Mouse (Mus musculus): Measurements from ENCODE around the gene Adam1a. TPM values are rescaled to one million over a fixed set of nuclear protein-coding genes. Genes with fewer than 3 reads are reported as not detected.

Gene Adam1a
- polyA plus RNA-seq, 1 experiment from 2014 or later, result 1.3 TPM

DNA sequence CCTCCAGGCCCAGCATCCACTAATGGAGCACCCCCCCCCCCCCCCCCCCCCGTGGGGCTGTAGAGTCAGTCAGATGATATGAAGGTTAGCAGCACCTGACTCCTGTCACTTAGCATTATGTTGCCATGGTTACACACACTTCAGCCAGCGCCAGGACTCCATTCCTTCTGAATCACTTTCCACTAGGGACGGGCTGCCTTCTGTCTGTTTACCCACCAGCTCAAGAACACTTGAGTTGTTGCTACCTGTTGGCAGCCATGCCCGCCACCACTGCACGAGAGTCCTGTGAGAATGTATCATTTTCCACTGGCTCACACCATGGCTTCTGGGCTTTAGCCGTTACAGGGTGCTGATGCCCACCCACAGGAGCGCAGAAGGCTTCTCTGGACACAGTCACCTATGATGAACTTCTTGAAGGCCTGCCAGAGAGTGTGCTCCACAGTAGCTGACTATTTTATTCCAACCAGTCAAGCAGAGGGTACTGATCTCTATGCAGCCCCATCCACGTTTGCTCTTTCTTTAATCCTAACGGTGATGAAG lies 24.7 kb upstream of the Adam1a start:
- no peak overlapping the region for H3K27ac ChIP-seq (ENCODE audit: low read length)
- H3K27me3 ChIP-seq (ENCODE audit: control insufficient read depth, insufficient read depth, low read length), result no peaks in the 10 kb centered on the region
- no peaks in the 10 kb centered on the region for H3K36me3 ChIP-seq (ENCODE audit: control insufficient read depth, insufficient read depth, low read length)
- H3K4me1 ChIP-seq (ENCODE audit: control insufficient read depth, insufficient read depth, low read length), result no peaks in the 10 kb centered on the region
- no peak overlapping the region for H3K4me2 ChIP-seq (ENCODE audit: low read depth, low read length)
- no peak for ATAC-seq (ENCODE audit: insufficient read depth, low FRiP score)
- no peaks in the 10 kb centered on the region for H3K9me3 ChIP-seq (replicated peaks; ENCODE audit: control insufficient read depth, low read length)
- WGBS, result 73% methylated on average over 8 of the region's 9 CpGs
- H3K9ac ChIP-seq (ENCODE audit: low read length), result no peak overlapping the region
- H3K4me3 ChIP-seq (replicated peaks; ENCODE audit: low read length), result no peak overlapping the region

- no peaks in the 10 kb centered on the region for H3K9me3 ChIP-seq (replicated peaks; ENCODE audit: control insufficient read depth, low read length)
- WGBS, result 84% methylated on average over 16 of the region's 16 CpGs
- ATAC-seq (ENCODE audit: insufficient read depth, low FRiP score), result peak; percentile 55; the same call in 1 of the 2 replicates
- no peak overlapping the region for H3K27ac ChIP-seq (ENCODE audit: low read length)
- H3K4me3 ChIP-seq (replicated peaks; ENCODE audit: low read length), result no peak overlapping the region
- no peak overlapping the region for H3K4me2 ChIP-seq (ENCODE audit: low read depth, low read length)
- H3K9ac ChIP-seq (ENCODE audit: low read length), result no peak overlapping the region
- 0 out of 2 replicates have a peak, but pooled peaks cover 4% of the 10 kb centered on the region for H3K4me1 ChIP-seq (ENCODE audit: control insufficient read depth, insufficient read depth, low read length)
- H3K36me3 ChIP-seq (ENCODE audit: control insufficient read depth, insufficient read depth, low read length), result no peaks in the 10 kb centered on the region
- no peaks in the 10 kb centered on the region for H3K27me3 ChIP-seq (ENCODE audit: control insufficient read depth, insufficient read depth, low read length)
These were observed 20.9 kb upstream of the Adam1a start for GRCm38 (mm10) chr5:121566035-121566681.

- H3K4me2 ChIP-seq (ENCODE audit: low read depth, low read length), result peak overlapping the region; percentile 52
- H3K27ac ChIP-seq (ENCODE audit: low read length), result no peak overlapping the region
- no peaks in the 10 kb centered on the region for H3K27me3 ChIP-seq (ENCODE audit: control insufficient read depth, insufficient read depth, low read length)
- ATAC-seq (ENCODE audit: insufficient read depth, low FRiP score), result peak; percentile 22; the same call in 1 of the 2 replicates
- H3K4me1 ChIP-seq (ENCODE audit: control insufficient read depth, insufficient read depth, low read length), result 0 out of 2 replicates have a peak, but pooled peaks cover 4% of the 10 kb centered on the region
- 10% methylated on average over 11 of the region's 11 CpGs for WGBS
- no peaks in the 10 kb centered on the region for H3K36me3 ChIP-seq (ENCODE audit: control insufficient read depth, insufficient read depth, low read length)
- H3K4me3 ChIP-seq (replicated peaks; ENCODE audit: low read length), result peak overlapping the region; percentile 28
- no peaks in the 10 kb centered on the region for H3K9me3 ChIP-seq (replicated peaks; ENCODE audit: control insufficient read depth, low read length)
- H3K9ac ChIP-seq (ENCODE audit: low read length), result peak overlapping the region; percentile 55; the same call in 1 of the 2 replicates
These were observed 19.2 kb upstream of the Adam1a start for GRCm38 (mm10) chr5:121564468-121564895.

- Histone ChIP-seq H3K27me3 (ENCODE audit: control insufficient read depth, insufficient read depth, low read length) (no peaks in the 10 kb centered on the region), H3K9ac (ENCODE audit: low read length) (no peak overlapping the region), H3K9me3 (replicated peaks; ENCODE audit: control insufficient read depth, low read length) (no peaks in the 10 kb centered on the region), H3K27ac (ENCODE audit: low read length) (no peak overlapping the region), H3K4me2 (ENCODE audit: low read depth, low read length) (no peak overlapping the region), H3K4me3 (replicated peaks; ENCODE audit: low read length) (no peak overlapping the region), H3K4me1 (ENCODE audit: control insufficient read depth, insufficient read depth, low read length) (0 out of 2 replicates have a peak, but pooled peaks cover 4% of the 10 kb centered on the region), H3K36me3 (ENCODE audit: control insufficient read depth, insufficient read depth, low read length) (no peaks in the 10 kb centered on the region)
- ATAC-seq (ENCODE audit: insufficient read depth, low FRiP score), result no peak
- WGBS, result 77% methylated on average over 3 of the region's 3 CpGs
These were observed 17.2 kb upstream of the Adam1a start for GRCm38 (mm10) chr5:121562436-121562835.

- WGBS, result 85% methylated on average over 7 of the region's 7 CpGs
- Histone ChIP-seq H3K9me3 (replicated peaks; ENCODE audit: control insufficient read depth, low read length) (no peaks in the 10 kb centered on the region), H3K36me3 (ENCODE audit: control insufficient read depth, insufficient read depth, low read length) (no peaks in the 10 kb centered on the region)
These were observed 3.9 kb upstream of the Adam1a start for GRCm38 (mm10) chr5:121549196-121549595.

GRCm38 (mm10) chr5:121547084-121547483 lies 1.8 kb upstream of the Adam1a start:
- no peaks in the 10 kb centered on the region for H3K36me3 ChIP-seq (ENCODE audit: control insufficient read depth, insufficient read depth, low read length)
- H3K9ac ChIP-seq (ENCODE audit: low read length), result no peak overlapping the region
- no peak overlapping the region for H3K4me2 ChIP-seq (ENCODE audit: low read depth, low read length)
- H3K9me3 ChIP-seq (replicated peaks; ENCODE audit: control insufficient read depth, low read length), result no peaks in the 10 kb centered on the region
- 89% methylated on average over 3 of the region's 3 CpGs for WGBS
- H3K4me1 ChIP-seq (ENCODE audit: control insufficient read depth, insufficient read depth, low read length), result peaks cover 16% of the 10 kb centered on the region
- ATAC-seq (ENCODE audit: insufficient read depth, low FRiP score), result no peak
- no peaks in the 10 kb centered on the region for H3K27me3 ChIP-seq (ENCODE audit: control insufficient read depth, insufficient read depth, low read length)
- no peak overlapping the region for H3K27ac ChIP-seq (ENCODE audit: low read length)
- no peak overlapping the region for H3K4me3 ChIP-seq (replicated peaks; ENCODE audit: low read length)

More at GRCm38 (mm10) chr5:121549196-121549595, 3.9 kb upstream of the Adam1a start:
- Histone ChIP-seq H3K27me3 (ENCODE audit: control insufficient read depth, insufficient read depth, low read length) (no peaks in the 10 kb centered on the region), H3K4me3 (replicated peaks; ENCODE audit: low read length) (no peak overlapping the region), H3K9ac (ENCODE audit: low read length) (no peak overlapping the region), H3K4me1 (ENCODE audit: control insufficient read depth, insufficient read depth, low read length) (peaks cover 12% of the 10 kb centered on the region), H3K4me2 (ENCODE audit: low read depth, low read length) (no peak overlapping the region), H3K27ac (ENCODE audit: low read length) (no peak overlapping the region)
- ATAC-seq (ENCODE audit: insufficient read depth, low FRiP score), result no peak

DNA sequence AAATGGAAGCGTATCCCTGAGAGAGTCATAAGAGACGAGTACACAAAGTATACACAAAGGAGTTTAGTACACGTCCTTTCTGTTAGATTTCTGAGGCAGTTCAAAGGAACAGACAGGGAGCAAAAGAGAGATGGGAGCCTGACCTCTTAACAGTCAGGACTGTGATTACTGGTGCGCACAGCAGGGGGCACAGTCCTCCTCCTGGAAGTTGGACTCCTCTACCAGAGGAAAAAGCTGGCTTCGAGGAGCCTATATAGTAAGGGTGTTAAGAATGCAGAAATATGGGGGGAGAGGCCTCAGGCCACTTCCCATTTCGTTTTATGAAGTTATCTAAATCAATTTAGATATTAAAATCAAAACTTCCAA lies 1.2 kb upstream of the Adam1a start:
- Histone ChIP-seq H3K9ac (ENCODE audit: low read length) (peak overlapping the region; percentile 97), H3K27me3 (ENCODE audit: control insufficient read depth, insufficient read depth, low read length) (no peaks in the 10 kb centered on the region), H3K36me3 (ENCODE audit: control insufficient read depth, insufficient read depth, low read length) (no peaks in the 10 kb centered on the region), H3K27ac (ENCODE audit: low read length) (peak overlapping the region; percentile 84; the same call in 1 of the 2 replicates), H3K4me3 (replicated peaks; ENCODE audit: low read length) (peak overlapping the region; percentile 99), H3K4me2 (ENCODE audit: low read depth, low read length) (peak overlapping the region; percentile 49), H3K4me1 (ENCODE audit: control insufficient read depth, insufficient read depth, low read length) (peaks cover 16% of the 10 kb centered on the region), H3K9me3 (replicated peaks; ENCODE audit: control insufficient read depth, low read length) (no peaks in the 10 kb centered on the region)
- ATAC-seq (ENCODE audit: insufficient read depth, low FRiP score), result no peak; the same call in 1 of the 2 replicates
- 24% methylated on average over 6 of the region's 6 CpGs for WGBS

DNA sequence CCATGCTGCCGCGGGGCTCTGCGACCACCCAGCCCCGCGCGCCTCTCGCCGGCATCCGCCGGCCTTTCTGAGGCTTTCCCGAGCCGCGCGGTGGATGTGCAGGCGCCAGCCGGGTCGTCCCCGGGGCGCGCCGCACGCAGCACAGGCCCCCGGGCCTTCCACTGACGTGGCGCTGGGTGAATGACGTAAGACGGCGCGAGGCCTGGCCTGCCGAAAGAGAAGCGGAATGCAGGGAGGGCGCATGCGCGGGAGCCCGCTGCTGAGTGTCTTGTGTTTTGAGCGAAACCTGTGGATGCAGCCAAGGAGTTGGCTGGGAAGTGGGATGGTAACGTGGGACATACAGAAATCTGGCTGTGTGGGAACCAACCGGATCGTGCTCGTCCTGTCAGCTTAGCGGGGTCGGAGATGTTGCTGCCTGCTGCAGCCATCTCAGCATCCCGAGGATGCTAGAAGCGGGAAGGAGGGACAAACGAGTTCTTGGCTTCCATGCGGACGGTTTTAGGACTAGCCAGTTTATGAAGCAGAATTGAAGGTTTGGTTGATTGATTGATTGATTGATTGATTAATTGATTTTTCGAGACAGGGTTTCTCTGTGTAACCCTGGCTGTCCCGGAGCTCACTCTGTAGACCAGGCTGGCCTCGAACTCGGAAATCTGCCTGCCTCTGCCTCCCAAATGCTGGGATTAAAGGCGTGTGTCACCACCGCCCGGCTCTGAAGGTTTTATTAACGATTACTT lies 679 bp upstream of the Adam1a start, which contains the start of gene Mapkapk5:
Gene Mapkapk5, minus strand, starts transcription at position 113 of the 737 bp plus-strand sequence.
- Histone ChIP-seq H3K27ac (ENCODE audit: low read length) (peak within 1 kb of the TSS; percentile 84), H3K9me3 (replicated peaks; ENCODE audit: control insufficient read depth, low read length) (no peaks in the 10 kb centered on the region), H3K4me2 (ENCODE audit: low read depth, low read length) (peak within 1 kb of the TSS; percentile 96), H3K36me3 (ENCODE audit: control insufficient read depth, insufficient read depth, low read length) (no peaks in the 10 kb centered on the region), H3K4me1 (ENCODE audit: control insufficient read depth, insufficient read depth, low read length) (peaks cover 16% of the 10 kb centered on the region), H3K9ac (ENCODE audit: low read length) (peak within 1 kb of the TSS; percentile 97), H3K27me3 (ENCODE audit: control insufficient read depth, insufficient read depth, low read length) (no peaks in the 10 kb centered on the region), H3K4me3 (replicated peaks; ENCODE audit: low read length) (peak within 1 kb of the TSS; percentile 99)
- 1% methylated on average over 53 of the region's 55 CpGs for WGBS
- peak; percentile 95 for ATAC-seq (ENCODE audit: insufficient read depth, low FRiP score)

GRCm38 (mm10) chr5:121543370-121543769 lies 1.9 kb downstream of the Adam1a start:
- H3K4me2 ChIP-seq (ENCODE audit: low read depth, low read length), result no peak overlapping the region
- WGBS, result 75% methylated on average over 3 of the region's 3 CpGs

More at GRCm38 (mm10) chr5:121543370-121543769, 1.9 kb downstream of the Adam1a start:
- no peaks in the 10 kb centered on the region for H3K27me3 ChIP-seq (ENCODE audit: control insufficient read depth, insufficient read depth, low read length)
- no peak for ATAC-seq (ENCODE audit: insufficient read depth, low FRiP score)
- H3K9ac ChIP-seq (ENCODE audit: low read length), result no peak overlapping the region
- peaks cover 16% of the 10 kb centered on the region for H3K4me1 ChIP-seq (ENCODE audit: control insufficient read depth, insufficient read depth, low read length)
- H3K4me3 ChIP-seq (replicated peaks; ENCODE audit: low read length), result no peak overlapping the region
- no peaks in the 10 kb centered on the region for H3K9me3 ChIP-seq (replicated peaks; ENCODE audit: control insufficient read depth, low read length)
- no peak overlapping the region for H3K27ac ChIP-seq (ENCODE audit: low read length)
- no peaks in the 10 kb centered on the region for H3K36me3 ChIP-seq (ENCODE audit: control insufficient read depth, insufficient read depth, low read length)
